Mouse (Mus musculus): Measurements from ENCODE around the gene Hsd17b7.

Hsd17b7 gene

GRCm38 (mm10) chr1:169934005-169934725 is 34.9 kb downstream of the Hsd17b7 start:
- peak in 1 of 2 experiments; percentile 20 for DNase-seq (ENCODE audit: low spot score in 2 of 2)

- no peak for DNase-seq (ENCODE audit: low spot score in 2 of 2)
These were observed 36.8 kb downstream of the Hsd17b7 start for GRCm38 (mm10) chr1:169932122-169932746.

GRCm38 (mm10) chr1:169931698-169932097 is 37.3 kb downstream of the Hsd17b7 start:
- DNase-seq (ENCODE audit: low spot score in 2 of 2), result no peak

- peak in 1 of 2 experiments; percentile 42 for DNase-seq (ENCODE audit: low spot score in 2 of 2)
These were observed 40.5 kb downstream of the Hsd17b7 start, which contains the start of gene Ccdc190 for GRCm38 (mm10) chr1:169928454-169928971. Gene Ccdc190, plus strand, starts transcription at chr1:169928648.

- DNase-seq (ENCODE audit: low spot score in 2 of 2), result no peak
These were observed 41.2 kb downstream of the Hsd17b7 start for GRCm38 (mm10) chr1:169927753-169928369.

GRCm38 (mm10) chr1:169924567-169924966 is 44.5 kb downstream of the Hsd17b7 start:
- DNase-seq (ENCODE audit: low spot score in 2 of 2), result peak in 1 of 2 experiments; percentile 8

- peak in 1 of 2 experiments; percentile 27 for DNase-seq (ENCODE audit: low spot score in 2 of 2)
These were observed 47.3 kb downstream of the Hsd17b7 start for GRCm38 (mm10) chr1:169921710-169922211.

- peak; percentile 60 to 71 for DNase-seq (ENCODE audit: low spot score in 2 of 2)
These were observed 49.8 kb downstream of the Hsd17b7 start for GRCm38 (mm10) chr1:169919211-169919610.

GRCm38 (mm10) chr1:169917998-169918397 is 51.0 kb downstream of the Hsd17b7 start:
- peak in 1 of 2 experiments; percentile 30 for DNase-seq (ENCODE audit: low spot score in 2 of 2)

GRCm38 (mm10) chr1:169917115-169917796 is 51.8 kb downstream of the Hsd17b7 start:
- no peak for DNase-seq (ENCODE audit: low spot score in 2 of 2)

GRCm38 (mm10) chr1:169916659-169917058 is 52.4 kb downstream of the Hsd17b7 start:
- DNase-seq (ENCODE audit: low spot score in 2 of 2), result no peak

- no peak for DNase-seq (ENCODE audit: low spot score in 2 of 2)
These were observed 57.5 kb downstream of the Hsd17b7 start for GRCm38 (mm10) chr1:169911526-169911925.

GRCm38 (mm10) chr1:169910751-169911150 is 58.3 kb downstream of the Hsd17b7 start:
- no peak for DNase-seq (ENCODE audit: low spot score in 2 of 2)

- no peak for DNase-seq (ENCODE audit: low spot score in 2 of 2)
These were observed 59.4 kb downstream of the Hsd17b7 start for GRCm38 (mm10) chr1:169909659-169910058.

GRCm38 (mm10) chr1:169909163-169909562 is 59.9 kb downstream of the Hsd17b7 start:
- no peak for DNase-seq (ENCODE audit: low spot score in 2 of 2)

- DNase-seq (ENCODE audit: low spot score in 2 of 2), result no peak
These were observed 68.2 kb downstream of the Hsd17b7 start for GRCm38 (mm10) chr1:169900771-169901336.
